Mouse (Mus musculus) midbrain, embryonic 15.5 days (tissue): ENCODE results near the gene Gm26661. TPM values are rescaled to one million over a fixed set of nuclear protein-coding genes. Genes with fewer than 3 reads are reported as not detected.
A peak's percentile ranks its signal among the peaks of the same experiment; 100 is the strongest.

Experiments
- ATAC-seq: fragments of 200-750 bp; cut with Nextera tagmentation; replicated peaks from 2 replicates; pipeline ENCODE4 v1.8.0; 2017; ENCODE audit warnings: moderate TSS enrichment
- H3K27ac ChIP-seq: fragments of 300-500 bp; sonication (generic); 2 replicates; pipeline ENCODE4 v1.5.1; 2015; ENCODE audit warnings: mild to moderate bottlenecking, inconsistent platforms
- H3K27me3 ChIP-seq: fragments of 300-500 bp; sonication (generic); replicated peaks from 2 replicates; pipeline ENCODE4 v1.6.1; 2015; ENCODE audit warnings: inconsistent platforms
- H3K36me3 ChIP-seq: fragments of 300-500 bp; sonication (generic); replicated peaks from 2 replicates; pipeline ENCODE4 v1.6.1; 2015; ENCODE audit warnings: inconsistent platforms
- H3K4me1 ChIP-seq: fragments of 300-500 bp; sonication (generic); 2 replicates; pipeline ENCODE4 v1.6.1; 2015; ENCODE audit warnings: inconsistent platforms
- H3K4me2 ChIP-seq: fragments of 300-500 bp; sonication (generic); 2 replicates; pipeline ENCODE4 v1.6.1; 2015; ENCODE audit warnings: inconsistent platforms, mild to moderate bottlenecking, moderate library complexity
- H3K4me3 ChIP-seq: fragments of 300-500 bp; sonication (generic); 2 replicates; pipeline ENCODE4 v1.5.1; 2015; ENCODE audit warnings: mild to moderate bottlenecking, inconsistent platforms
- H3K9ac ChIP-seq: fragments of 300-500 bp; sonication (generic); 2 replicates; pipeline ENCODE4 v1.6.1; 2015; ENCODE audit warnings: mild to moderate bottlenecking, inconsistent platforms
- H3K9me3 ChIP-seq: fragments of 300-500 bp; sonication (generic); 2 replicates; pipeline ENCODE4 v1.6.1; 2016; ENCODE audit warnings: inconsistent platforms
- WGBS: fragments of 180-500 bp; shearing (Covaris S2); methylation state at CpG from one replicate; pipeline ENCODE4 v1.1.7; 2015; ENCODE audit warnings: mixed read lengths; 5-methylcytosine and 5-hydroxymethylcytosine counted together
- polyA plus RNA-seq: library from polyadenylated mRNA; unstranded; fragments of >200 nt; fragmentation: Nextera tagmentation; extraction: Ambion mirVana; gene quantifications from 2 replicates; pipeline ENCODE4 v1.2.1, GENCODE M21; 2015

Gm26661 gene
- polyA plus RNA-seq, 1 experiment from 2014 or later = not detected

- H3K27ac ChIP-seq = no peak overlapping the region
- H3K4me3 ChIP-seq = no peak overlapping the region
- H3K27me3 ChIP-seq = no peaks in the 10 kb centered on the region
- no peak overlapping the region for H3K4me2 ChIP-seq
- ATAC-seq = 0 out of 2 replicates have a peak, but pooled peaks have one; percentile 33
- H3K36me3 ChIP-seq = no peaks in the 10 kb centered on the region
- 70% methylated on average over 4 of the region's 4 CpGs for WGBS
- no peak overlapping the region for H3K9ac ChIP-seq
- no peaks in the 10 kb centered on the region for H3K4me1 ChIP-seq
- H3K9me3 ChIP-seq = no peaks in the 10 kb centered on the region
These were observed 12.6 kb downstream of the Gm26661 start for GRCm38 (mm10) chr14:7803874-7804557.

- 94% methylated on average over 2 of the region's 2 CpGs for WGBS
- H3K27me3 ChIP-seq = no peaks in the 10 kb centered on the region
- no peak overlapping the region for H3K4me3 ChIP-seq
- no peaks in the 10 kb centered on the region for H3K9me3 ChIP-seq
- H3K27ac ChIP-seq = no peak overlapping the region
- no peaks in the 10 kb centered on the region for H3K4me1 ChIP-seq
- H3K9ac ChIP-seq = no peak overlapping the region
- no peaks in the 10 kb centered on the region for H3K36me3 ChIP-seq
- H3K4me2 ChIP-seq = no peak overlapping the region
- ATAC-seq = no peak
These were observed 13.1 kb downstream of the Gm26661 start for GRCm38 (mm10) chr14:7804558-7804905.

GRCm38 (mm10) chr14:7807711-7808110 lies 16.3 kb downstream of the Gm26661 start:
- Histone ChIP-seq H3K4me3 (no peak overlapping the region), H3K36me3 (no peaks in the 10 kb centered on the region), H3K27ac (no peak overlapping the region), H3K27me3 (no peaks in the 10 kb centered on the region), H3K9me3 (no peaks in the 10 kb centered on the region), H3K9ac (no peak overlapping the region), H3K4me2 (no peak overlapping the region), H3K4me1 (no peaks in the 10 kb centered on the region)
- WGBS = 81% methylated on average over 4 of the region's 4 CpGs
- ATAC-seq = no peak

GRCm38 (mm10) chr14:7808501-7808981 lies 17.2 kb downstream of the Gm26661 start:
- no peaks in the 10 kb centered on the region for H3K4me1 ChIP-seq
- no peaks in the 10 kb centered on the region for H3K36me3 ChIP-seq
- WGBS = 72% methylated on average over 11 of the region's 11 CpGs

GRCm38 (mm10) chr14:7809043-7809955 lies 17.9 kb downstream of the Gm26661 start:
- Histone ChIP-seq H3K4me1 (no peaks in the 10 kb centered on the region), H3K27me3 (no peaks in the 10 kb centered on the region), H3K36me3 (no peaks in the 10 kb centered on the region), H3K9me3 (no peaks in the 10 kb centered on the region), H3K4me3 (no peak overlapping the region), H3K9ac (no peak overlapping the region), H3K27ac (no peak overlapping the region), H3K4me2 (no peak overlapping the region)
- 84% methylated on average over 12 of the region's 12 CpGs for WGBS
- ATAC-seq = no peak

More at GRCm38 (mm10) chr14:7808501-7808981, 17.2 kb downstream of the Gm26661 start:
- H3K4me2 ChIP-seq = no peak overlapping the region
- no peaks in the 10 kb centered on the region for H3K9me3 ChIP-seq
- ATAC-seq = no peak
- no peak overlapping the region for H3K4me3 ChIP-seq
- H3K27ac ChIP-seq = no peak overlapping the region
- no peak overlapping the region for H3K9ac ChIP-seq
- H3K27me3 ChIP-seq = no peaks in the 10 kb centered on the region

GRCm38 (mm10) chr14:7817770-7818462 lies 26.5 kb downstream of the Gm26661 start, which contains the start of gene Flnb:
Gene Flnb, plus strand, starts transcription at chr14:7817957.
- under 1% methylated on average over 49 of the region's 49 CpGs for WGBS
- peak within 1 kb of the TSS; percentile 90 for H3K9ac ChIP-seq
- H3K27me3 ChIP-seq = no peaks in the 10 kb centered on the region
- no peaks in the 10 kb centered on the region for H3K36me3 ChIP-seq
- ATAC-seq = peak; percentile 98
- no peaks in the 10 kb centered on the region for H3K9me3 ChIP-seq
- peak within 1 kb of the TSS; percentile 84 for H3K27ac ChIP-seq
- peaks cover 31% of the 10 kb centered on the region for H3K4me1 ChIP-seq
- peak within 1 kb of the TSS; percentile 92 for H3K4me2 ChIP-seq
- peak within 1 kb of the TSS; percentile 89 for H3K4me3 ChIP-seq

GRCm38 (mm10) chr14:7818463-7819121 lies 27.2 kb downstream of the Gm26661 start:
- Histone ChIP-seq H3K27ac (peak overlapping the region; percentile 84), H3K4me1 (peaks cover 31% of the 10 kb centered on the region), H3K9ac (peak overlapping the region; percentile 90), H3K4me3 (peak overlapping the region; percentile 89), H3K36me3 (no peaks in the 10 kb centered on the region), H3K27me3 (no peaks in the 10 kb centered on the region), H3K9me3 (no peaks in the 10 kb centered on the region), H3K4me2 (peak overlapping the region; percentile 92)
- peak; percentile 73 for ATAC-seq
- 1% methylated on average over 36 of the region's 36 CpGs for WGBS

- no peak for ATAC-seq
- Histone ChIP-seq H3K9ac (peak overlapping the region; percentile 90; the same call in 1 of the 2 replicates), H3K9me3 (no peaks in the 10 kb centered on the region), H3K27ac (no peak overlapping the region), H3K36me3 (no peaks in the 10 kb centered on the region), H3K4me1 (peaks cover 31% of the 10 kb centered on the region), H3K4me3 (peak overlapping the region; percentile 89), H3K4me2 (peak overlapping the region; percentile 92), H3K27me3 (no peaks in the 10 kb centered on the region)
- 83% methylated on average over 5 of the region's 5 CpGs for WGBS
These were observed 28.1 kb downstream of the Gm26661 start for GRCm38 (mm10) chr14:7819446-7819845.

GRCm38 (mm10) chr14:7821341-7821740 lies 30.0 kb downstream of the Gm26661 start:
- Histone ChIP-seq H3K36me3 (no peaks in the 10 kb centered on the region), H3K4me2 (no peak overlapping the region), H3K9ac (no peak overlapping the region), H3K27ac (no peak overlapping the region), H3K27me3 (no peaks in the 10 kb centered on the region), H3K9me3 (no peaks in the 10 kb centered on the region), H3K4me3 (no peak overlapping the region), H3K4me1 (peaks cover 40% of the 10 kb centered on the region)
- no peak for ATAC-seq
- 82% methylated on average over 8 of the region's 8 CpGs for WGBS

GRCm38 (mm10) chr14:7822693-7823092 lies 31.3 kb downstream of the Gm26661 start:
- Histone ChIP-seq H3K4me1 (peaks cover 45% of the 10 kb centered on the region), H3K9ac (no peak overlapping the region), H3K36me3 (no peaks in the 10 kb centered on the region), H3K4me2 (no peak overlapping the region), H3K9me3 (no peaks in the 10 kb centered on the region), H3K27me3 (no peaks in the 10 kb centered on the region), H3K4me3 (no peak overlapping the region), H3K27ac (0 out of 2 replicates have a peak overlapping the region, but pooled peaks have one; percentile 24)
- WGBS = 42% methylated on average over 7 of the region's 7 CpGs
- ATAC-seq = no peak

GRCm38 (mm10) chr14:7824651-7825268 lies 33.4 kb downstream of the Gm26661 start:
- Histone ChIP-seq H3K27me3 (no peaks in the 10 kb centered on the region), H3K4me1 (peaks cover 33% of the 10 kb centered on the region), H3K36me3 (no peaks in the 10 kb centered on the region), H3K4me2 (no peak overlapping the region), H3K9me3 (no peaks in the 10 kb centered on the region), H3K9ac (no peak overlapping the region), H3K4me3 (no peak overlapping the region), H3K27ac (no peak overlapping the region)
- no peak for ATAC-seq
- 84% methylated on average over 8 of the region's 8 CpGs for WGBS
